Mouse (Mus musculus) spleen, embryonic (tissue): ENCODE data around the gene Ankrd40.

Experiments used
- CTCF ChIA-PET: fragments of 350-600 bp; sonication (Branson Sonifier 250); formaldehyde crosslinking; loops from one replicate; lab custom pipeline; 2022; lab: Charles Lee

The Ankrd40 gene

DNA sequence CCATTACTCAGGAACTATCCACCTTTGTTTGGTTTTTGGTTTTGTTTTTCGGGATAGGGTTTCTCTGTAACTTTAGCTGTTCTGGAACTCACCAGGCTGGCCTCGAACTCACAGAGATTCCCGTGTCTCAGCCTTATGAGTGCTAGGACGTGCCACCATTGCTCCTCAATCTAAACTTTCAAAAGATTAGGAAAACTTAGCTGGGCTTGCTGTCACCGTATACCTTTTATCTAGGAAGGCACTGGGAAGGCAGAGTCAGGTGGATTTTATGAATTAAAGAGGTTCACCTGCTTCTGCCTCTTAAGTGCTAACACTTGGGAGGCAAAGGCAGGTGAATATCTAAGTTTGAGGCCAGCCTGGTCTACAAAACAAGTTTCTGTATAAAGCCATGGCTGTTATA is 5.2 kb upstream of the Ankrd40 start:
- CTCF ChIA-PET = no interaction called here

DNA sequence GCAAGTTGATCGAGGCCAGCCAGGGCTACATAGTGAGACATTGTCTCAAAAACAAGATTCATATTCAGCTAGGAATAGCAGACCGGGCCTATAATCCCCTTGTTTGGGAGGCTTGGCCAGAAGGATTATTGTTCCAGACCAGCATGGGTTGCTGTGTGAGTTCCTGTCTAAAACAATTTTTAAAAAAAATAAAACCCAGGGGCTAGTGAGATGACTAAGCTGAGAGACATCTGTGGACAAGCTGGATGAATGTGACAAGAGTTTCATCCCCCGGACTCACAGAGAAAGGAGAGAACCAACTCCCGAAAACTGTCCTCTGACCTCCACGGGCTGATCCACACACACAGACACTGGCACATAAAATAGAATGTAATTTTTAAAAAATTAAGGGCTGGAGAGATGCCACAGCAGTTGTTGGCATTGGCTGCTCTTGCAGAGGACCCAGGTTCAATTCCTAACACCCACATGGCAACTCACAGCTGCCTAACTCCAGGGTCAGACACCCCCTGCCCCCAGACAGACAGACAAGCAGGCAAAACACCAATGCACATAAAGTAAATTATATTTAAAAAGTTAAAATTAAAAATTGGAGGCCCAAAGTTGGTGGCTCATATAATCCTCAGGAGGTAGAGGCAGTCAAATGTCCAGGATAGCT is 4.4 kb upstream of the Ankrd40 start:
- CTCF ChIA-PET = interaction anchor here (0.6 kb wide), 1 partner anchor 440 kb away, joined by 3 read pairs; no protein-coding TSS in a partner anchor

DNA sequence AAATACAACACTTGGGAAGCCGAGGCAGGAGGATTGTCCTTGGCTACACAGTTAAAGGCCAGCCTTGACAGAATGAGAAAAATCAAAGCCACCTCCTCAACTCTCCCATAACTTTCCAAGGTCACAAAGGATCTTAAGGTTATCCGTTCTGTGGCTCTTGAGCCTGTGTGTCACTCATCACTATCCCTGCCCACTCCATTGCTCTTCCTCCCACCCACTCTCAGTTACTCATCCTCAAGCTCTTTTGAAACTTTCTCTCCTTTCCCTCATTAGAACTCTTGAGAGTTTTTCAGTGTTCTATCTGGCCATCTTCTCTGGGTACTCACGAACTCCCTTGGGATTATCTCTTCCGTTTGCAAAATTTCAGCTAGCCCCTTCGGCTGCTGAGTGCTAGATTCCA is 3.2 kb upstream of the Ankrd40 start:
- CTCF ChIA-PET = no interaction called here

DNA sequence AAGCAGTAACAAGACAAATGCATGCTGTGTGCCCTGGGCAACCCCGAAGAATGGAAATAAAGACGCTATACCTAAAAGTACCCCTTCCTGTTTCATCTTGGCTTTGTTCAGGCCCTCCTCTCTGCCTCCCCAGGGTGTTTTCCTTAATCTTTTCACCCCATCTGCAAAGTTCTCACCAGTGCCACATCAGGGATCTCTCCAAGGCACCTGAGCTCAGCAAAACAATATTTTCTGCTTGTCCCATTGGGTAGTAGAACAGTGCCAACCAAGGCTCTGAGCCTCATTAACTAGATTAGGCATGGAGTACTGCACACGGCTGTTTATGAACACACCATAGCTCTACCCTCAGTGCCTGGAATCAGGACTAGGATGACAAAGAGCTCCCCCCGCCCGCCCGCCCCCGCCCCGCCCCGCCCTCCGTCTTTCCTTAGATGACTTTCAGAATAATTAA is 815 bp upstream of the Ankrd40 start:
- CTCF ChIA-PET = interaction anchor here (1.1 kb wide), 1 partner anchor 12 kb away, joined by 3 read pairs; no protein-coding TSS in a partner anchor

DNA sequence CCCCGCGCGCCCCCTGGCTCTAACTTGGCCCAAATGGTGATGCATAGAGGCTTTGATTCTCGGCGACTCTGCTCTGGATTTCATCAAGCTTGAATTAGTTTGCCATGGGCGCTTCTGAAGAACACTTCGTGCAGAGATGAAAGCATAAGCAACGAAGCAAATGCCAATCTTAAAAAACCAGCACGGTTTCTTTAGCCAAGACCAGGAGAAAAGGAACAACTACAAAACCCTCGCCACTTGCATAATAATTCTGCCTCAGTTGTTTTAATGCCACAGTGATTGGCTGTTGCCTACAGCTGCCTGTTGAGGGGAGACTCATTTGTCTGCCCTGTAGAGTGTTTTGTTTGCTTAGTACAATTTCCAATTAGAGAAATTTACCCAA is 834 bp downstream of the Ankrd40 start:
- CTCF ChIA-PET = no interaction called here

DNA sequence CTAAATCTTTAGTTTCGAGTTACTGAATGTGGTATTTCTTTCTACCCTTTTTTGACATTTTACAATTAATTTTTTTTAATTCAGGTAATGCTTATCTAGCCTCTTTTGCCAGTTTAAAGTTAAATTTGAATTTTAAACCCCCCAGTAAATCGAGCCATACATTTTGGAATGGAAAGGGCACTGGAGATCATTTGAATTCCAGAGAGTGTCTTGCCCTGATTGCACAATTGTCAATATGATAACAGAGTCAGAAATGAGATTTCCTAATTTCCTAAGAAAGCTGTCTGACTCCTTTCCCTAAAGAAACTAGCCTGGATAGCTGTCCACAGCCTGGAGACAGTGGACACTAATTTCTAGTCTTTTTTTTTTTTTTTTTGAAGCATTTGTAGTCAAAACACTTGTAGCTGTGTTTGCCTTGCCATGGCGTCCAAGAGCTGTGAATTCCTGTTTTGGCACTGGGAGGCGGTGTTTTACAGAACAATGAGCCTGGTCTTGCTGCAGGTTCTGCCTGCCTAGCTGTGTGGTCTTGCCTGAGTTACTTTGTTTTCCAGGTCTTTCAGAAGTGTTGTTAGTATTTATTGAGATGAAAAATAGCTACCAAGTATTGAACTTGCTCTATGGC is 1.6 kb downstream of the Ankrd40 start:
- CTCF ChIA-PET = interaction anchor here (0.9 kb wide), 1 partner anchor 42 kb away, joined by 3 read pairs; no protein-coding TSS in a partner anchor

DNA sequence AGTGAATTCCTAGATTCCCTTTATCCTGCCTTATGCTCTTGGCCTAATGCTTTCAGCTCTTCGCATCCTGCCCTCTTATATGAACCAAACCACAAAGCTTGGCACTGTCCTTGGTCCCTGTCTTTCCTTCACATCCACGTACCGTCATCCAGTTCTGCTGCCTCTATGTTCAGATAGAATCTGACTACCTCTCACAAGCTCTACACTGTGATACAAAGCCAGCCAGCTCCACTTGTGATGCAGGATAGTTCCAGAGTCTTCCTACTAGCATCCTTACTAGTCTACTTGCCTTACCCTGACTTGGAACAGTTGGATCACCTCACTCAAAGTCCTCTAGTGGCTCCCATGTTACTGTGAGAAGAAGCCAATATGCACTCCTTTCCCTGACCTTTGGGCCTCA is 2.4 kb downstream of the Ankrd40 start:
- CTCF ChIA-PET = interaction anchor here (0.7 to 0.9 kb wide), 2 partner anchors 41 to 1908 kb away, joined by 3 to 4 read pairs; no protein-coding TSS in a partner anchor

DNA sequence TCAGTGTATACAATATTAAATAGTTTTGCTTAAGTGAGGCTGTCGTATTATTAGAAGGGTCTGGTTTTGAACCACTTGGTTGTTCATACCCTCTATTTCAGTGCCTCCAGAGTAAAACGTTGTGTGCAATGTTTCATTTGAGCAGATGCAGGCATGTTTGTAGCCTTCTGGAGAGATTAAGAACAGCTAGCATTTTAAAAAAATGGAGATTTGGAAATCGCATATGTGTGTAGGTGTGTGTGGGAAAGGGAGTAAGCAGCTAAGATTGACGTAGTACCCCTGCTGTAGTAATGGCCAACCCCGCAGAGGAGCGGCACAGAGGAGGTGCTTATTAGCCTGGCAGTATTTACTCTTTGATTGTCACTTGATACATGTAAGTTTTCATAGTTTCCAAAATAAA is 4.9 kb downstream of the Ankrd40 start:
- CTCF ChIA-PET = no interaction called here

DNA sequence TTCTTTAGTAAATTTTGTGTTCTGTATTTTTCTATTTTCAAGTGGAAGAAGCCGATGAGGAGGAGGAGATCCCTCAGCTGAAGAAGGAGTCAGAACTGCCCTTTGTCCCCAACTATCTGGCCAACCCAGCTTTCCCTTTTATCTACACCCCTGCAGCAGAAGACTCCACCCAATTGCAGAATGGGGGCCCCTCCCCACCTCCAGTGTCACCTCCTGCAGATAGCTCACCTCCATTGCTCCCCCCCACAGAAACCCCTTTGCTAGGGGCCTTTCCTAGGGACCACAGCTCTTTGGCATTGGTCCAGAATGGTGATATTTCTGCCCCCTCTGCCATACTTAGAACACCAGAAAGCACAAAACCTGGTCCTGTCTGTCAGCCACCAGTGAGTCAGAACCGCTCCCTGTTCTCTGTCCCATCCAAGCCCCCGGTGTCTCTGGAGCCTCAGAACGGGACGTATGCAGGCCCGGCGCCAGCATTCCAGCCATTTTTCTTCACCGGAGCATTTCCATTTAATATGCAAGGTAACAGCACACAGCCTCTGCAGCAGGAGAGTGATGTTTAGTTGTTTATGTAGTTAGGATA is 6.7 kb downstream of the Ankrd40 start:
- CTCF ChIA-PET = no interaction called here

DNA sequence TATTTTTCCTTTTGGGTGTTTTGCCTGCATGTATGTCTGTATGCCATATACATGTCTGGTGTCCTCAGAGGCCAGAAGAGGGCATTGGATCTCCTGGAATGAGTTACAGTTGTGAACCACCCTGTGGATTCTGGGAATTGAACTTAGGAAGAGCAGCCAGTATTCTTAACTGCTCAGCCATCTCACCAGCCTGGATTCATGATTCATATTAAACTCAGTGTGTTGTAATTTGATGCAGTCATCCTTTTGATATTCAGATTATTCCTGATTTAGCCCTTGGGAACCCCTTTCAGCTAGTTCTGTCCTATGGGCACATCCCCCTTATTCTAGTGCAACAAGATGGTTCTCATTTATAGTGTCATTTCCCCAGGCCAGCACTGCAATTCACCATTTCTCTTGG is 8.8 kb downstream of the Ankrd40 start:
- CTCF ChIA-PET = no interaction called here

DNA sequence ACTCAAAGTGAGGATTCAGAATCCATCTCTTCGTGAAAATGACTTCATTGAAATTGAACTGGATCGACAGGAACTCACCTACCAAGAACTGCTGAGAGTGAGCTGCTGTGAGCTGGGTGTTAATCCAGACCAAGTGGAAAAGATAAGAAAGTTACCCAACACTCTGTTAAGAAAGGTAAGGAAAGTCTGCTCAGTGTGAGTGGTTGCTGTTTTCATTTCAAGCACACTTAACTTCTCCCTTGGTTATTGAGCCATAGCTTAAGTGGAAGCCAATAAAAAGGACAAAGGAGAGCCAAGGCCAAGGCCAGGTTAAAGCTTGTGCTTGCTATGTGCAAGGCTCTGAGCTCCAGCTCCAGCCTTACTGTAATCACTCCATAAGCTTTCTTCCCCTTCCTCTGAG is 10.5 kb downstream of the Ankrd40 start:
- CTCF ChIA-PET = no interaction called here

DNA sequence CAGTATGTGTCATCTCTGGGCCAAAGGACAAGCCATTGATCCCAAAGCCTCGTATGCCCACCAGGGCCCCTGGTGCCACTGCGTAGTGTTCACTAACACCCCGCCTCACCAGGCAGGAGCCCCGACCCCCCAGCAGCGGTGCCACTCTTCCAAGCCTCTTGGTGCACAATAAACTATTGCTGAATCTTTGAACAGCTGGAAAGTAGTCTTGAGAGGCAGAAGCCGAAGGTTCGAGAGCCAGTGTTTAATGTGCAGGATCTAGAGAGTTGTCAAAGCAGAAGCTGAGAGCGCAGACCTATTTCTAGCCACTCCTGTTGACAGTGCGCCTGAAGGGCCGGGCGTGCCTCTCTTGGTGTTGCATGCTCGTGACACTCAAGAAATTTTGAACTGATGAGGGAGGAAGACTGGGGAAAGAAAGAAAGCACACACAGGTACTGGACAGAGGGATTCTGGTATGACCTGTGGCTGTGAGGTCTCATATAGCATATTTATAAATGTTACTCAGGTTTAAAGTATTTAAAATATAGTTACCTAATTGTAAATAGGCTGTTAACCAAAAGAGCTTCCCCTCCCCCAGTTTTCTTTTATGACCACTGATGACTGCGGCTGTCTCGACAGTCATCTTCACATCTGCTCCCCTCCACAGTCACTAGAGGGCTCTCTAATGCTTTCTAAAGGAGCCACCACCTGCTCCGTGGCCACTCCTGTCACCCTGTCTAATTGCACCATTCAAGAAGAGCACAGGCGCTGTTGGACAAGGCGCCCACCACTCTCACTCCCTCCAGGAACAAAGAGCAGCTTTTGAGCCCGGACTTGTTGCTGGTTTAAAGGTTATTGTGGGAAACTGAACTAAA is 12.2 kb downstream of the Ankrd40 start:
- CTCF ChIA-PET = interaction anchor here (0.7 kb wide), 1 partner anchor 30 kb away, joined by 3 read pairs; no protein-coding TSS in a partner anchor

DNA sequence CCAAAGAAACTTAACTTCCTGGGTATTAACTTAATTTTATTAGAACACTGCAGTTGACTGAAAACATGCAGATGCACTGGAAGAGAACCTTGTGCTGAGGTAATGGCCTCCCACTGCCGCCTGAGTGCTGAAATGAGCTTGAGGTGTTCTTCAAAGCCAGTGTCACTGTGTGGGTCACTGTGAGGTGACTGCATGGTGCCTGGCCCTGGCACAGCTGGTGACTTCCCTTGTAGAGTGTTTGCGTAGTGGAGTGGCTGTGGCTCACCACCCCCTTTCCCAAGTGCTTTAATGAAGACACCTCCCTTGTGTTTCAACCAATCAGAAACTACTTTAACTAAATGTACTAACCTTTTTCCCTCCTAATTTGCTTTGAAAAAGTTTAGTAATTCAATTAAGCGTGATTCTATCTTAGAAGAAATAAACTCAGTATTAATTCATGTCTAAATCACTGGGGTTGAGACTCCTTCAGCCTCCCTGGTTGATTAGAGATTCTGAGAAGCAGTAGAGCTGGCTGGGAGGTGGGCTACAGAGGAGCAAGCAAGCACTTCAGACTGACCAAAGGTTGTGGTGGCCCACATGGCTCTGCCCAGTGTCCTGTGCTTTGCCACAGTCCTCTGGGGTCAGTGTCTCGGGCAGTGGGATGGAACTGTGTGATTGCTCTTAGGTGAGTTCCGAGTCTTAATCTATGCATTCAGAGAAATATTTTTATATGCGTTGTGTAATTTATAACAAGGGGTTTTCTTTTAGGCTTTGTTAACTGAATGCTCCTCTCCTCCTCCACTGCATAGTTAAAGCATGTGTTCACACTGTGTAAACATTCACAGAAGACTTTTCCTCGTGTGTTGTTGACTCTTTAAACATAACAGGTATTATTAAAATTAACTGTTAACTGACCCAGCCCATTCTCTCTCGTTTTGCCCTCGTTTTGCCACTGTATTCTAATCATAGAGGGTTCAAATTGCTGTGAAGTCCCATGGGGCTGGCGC is 13.4 kb downstream of the Ankrd40 start:
- CTCF ChIA-PET = no interaction called here

DNA sequence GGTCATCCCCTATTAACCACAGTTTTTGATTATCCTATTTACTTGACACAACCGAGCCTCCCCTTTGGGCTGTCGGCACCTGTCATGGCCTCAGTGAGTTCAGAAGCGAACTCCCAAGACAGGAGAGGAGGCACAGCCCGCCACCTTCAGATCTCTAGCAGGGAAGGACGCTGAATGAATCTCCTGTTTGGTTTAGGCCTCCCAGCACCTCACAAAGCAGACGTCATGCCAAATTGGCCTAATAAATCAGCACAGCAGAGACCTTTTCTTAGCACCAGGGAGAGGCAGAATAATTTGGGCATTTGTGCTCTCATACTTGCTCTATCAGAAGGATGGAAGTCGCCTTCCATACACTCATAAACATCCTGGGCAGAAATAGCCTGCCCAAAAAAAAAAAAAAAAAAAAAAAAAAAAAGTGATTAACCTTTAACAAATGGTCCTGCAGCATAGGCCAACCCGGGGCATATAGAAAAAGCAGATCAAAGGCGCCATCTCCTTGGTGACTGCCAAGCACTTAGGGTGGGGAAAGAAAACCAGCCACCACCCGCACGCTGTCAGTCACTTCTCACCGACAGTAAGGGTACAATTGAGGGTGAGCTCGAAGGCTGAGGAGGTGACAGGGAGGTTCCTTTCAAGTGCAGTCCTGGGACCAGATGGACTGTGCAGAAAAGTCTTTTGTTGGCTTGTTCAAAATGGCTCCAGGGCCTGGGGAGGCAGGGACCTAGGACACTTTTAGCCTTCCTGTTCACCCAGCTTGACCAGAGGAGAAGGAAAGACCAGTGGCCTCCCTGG is 14.5 kb downstream of the Ankrd40 start:
- CTCF ChIA-PET = no interaction called here

DNA sequence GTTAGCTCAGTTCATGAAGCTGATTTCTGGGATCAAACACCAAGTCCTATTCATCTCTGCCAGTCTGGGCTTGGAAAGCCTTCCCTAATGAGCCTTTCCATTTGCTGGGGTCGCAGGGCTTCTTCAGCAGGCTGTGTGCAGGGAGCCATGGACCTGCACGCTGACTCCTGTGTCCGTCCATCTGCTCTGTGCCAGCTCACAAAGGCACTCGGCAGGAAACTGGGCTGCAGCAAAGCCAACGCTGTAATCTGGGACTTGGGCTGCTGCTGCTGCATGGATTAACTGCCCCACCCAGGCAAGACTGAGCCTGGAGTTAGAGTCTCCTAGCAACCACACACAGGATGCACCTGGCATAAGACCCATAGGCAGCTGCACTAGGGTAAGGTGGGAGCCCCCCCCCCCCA is 16.2 kb downstream of the Ankrd40 start:
- CTCF ChIA-PET = no interaction called here

DNA sequence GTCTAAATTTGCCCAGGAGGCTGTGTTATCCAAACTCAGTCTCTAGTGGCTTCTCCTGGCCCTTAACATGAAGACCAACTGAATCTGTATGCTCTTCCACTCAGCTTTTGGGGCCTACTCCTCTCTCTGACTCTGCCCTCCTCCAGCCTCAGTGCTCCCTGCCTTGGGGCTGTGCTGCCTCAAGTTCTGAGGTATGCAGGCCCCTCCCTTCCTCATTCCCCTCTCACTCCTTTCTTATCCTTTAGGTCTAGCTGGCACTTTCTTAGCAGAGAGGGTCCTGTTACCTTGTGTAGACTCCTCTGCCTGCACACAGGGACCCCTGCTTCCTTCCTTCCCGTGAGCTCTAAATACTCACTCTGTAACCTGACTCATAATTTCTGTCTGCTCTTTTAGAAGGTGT is 16.7 kb downstream of the Ankrd40 start:
- CTCF ChIA-PET = no interaction called here

DNA sequence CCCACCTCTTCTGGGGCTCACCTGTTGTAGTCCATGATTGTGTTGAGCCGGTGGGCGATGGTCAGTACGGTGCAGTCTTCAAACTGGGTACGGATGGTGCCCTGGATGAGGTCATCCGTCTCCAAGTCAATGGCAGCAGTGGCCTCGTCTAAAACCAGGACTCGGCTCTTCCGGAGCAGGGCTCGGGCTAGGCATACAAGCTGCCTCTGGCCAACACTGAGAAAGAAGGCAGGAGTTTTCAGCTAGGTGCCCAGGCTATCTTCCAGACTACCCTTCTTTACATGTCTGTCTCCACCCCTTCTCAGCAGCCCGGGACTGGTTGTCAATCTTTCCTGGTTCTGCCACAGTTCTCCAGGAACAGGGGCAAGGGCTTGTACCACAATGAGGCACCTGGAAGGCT is 18.1 kb downstream of the Ankrd40 start:
- CTCF ChIA-PET = no interaction called here

DNA sequence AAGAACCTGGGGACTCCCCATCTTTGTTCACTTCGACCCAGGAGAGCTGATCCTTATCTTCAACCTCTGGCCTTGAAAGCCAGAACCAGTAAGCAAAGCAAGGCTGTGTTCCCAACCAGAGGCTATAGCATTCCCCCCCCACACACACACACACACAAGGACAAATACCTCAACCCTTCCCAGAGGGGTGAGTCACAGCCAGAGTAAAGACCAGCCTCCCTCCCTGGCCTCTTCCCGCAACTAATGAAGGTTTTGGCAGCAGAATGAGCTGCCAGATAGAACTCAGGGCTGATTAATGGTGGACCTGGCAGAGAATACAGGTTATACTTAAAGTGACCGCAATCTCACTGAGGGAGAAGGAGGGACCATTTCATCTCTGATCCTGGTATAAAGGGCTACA is 18.8 kb downstream of the Ankrd40 start:
- CTCF ChIA-PET = no interaction called here

DNA sequence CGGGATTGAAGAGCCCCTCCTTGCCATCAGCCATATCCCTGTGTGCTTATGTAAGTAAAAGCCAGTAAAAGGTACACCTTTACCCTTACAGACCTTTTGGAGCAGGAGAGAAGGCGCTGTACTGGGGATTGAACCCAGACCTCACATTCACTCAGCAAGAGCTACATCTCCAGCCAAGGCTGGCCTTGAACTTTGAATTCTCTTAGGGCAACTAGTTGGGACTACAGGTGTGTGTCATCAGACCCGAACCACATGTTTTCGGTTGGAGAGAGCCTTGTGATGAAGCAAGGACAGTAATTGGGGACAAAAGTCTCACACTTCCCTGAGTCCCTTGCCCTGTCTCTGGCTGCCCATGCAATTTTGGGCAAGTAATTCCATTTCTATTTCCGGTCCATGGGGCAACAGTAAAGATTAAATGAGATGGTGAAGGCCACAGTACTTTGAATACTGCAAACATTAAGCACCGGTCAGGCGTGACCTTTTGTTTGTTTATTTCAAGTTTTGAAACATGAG is 19.3 kb downstream of the Ankrd40 start:
- CTCF ChIA-PET = no interaction called here

DNA sequence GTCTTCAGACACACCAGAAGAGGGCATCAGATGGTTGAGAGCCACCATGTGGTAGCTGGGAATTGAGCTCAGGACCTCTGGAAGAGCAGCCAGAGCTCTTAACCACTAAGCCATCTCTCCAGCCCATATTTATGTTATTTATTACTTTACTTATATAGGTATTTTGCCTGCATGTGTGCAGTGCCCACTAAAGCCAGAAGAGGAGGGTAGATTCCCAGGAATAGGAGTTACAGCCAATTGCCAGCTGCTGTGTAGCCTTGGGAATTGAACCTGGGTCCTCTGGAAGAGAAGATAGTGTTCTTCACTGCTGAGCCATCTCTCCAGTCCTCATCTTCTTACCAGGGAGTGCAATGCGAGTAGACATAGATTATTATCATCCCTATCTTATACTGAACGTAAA is 22.0 kb downstream of the Ankrd40 start:
- CTCF ChIA-PET = no interaction called here
